Mouse (Mus musculus) brain, embryonic 14.5 days (tissue): ENCODE data around the gene Plaa.

Experiments used
- CTCF ChIP-seq: fragments of 200-500 bp; IDR thresholded peaks from 2 replicates; pipeline ENCODE4 v1.5.1; 2012; ENCODE audit warnings: inconsistent platforms, mild to moderate bottlenecking, moderate library complexity, borderline replicate concordance; ENCODE audit not compliant: insufficient read depth, insufficient read length; ENCODE audit errors: extremely low read depth
- POLR2A ChIP-seq: fragments of 200-500 bp; IDR thresholded peaks from 2 replicates; pipeline ENCODE4 v1.6.1; 2012; ENCODE audit warnings: mild to moderate bottlenecking, inconsistent platforms, borderline replicate concordance; ENCODE audit not compliant: poor library complexity, insufficient read depth, insufficient read length, severe bottlenecking; ENCODE audit errors: extremely low read depth

- peak; percentile 89 for TF ChIP-seq POLR2A
- TF ChIP-seq CTCF: no peak
These were observed at the start of gene Plaa for GRCm38 (mm10) chr4:94603031-94603629.
